Mouse (Mus musculus): ENCODE results near the gene Ralgds. TPM values are rescaled to one million over a fixed set of nuclear protein-coding genes. Genes with fewer than 3 reads are reported as not detected.

Ralgds gene
- total RNA-seq, 2 experiments from 2014 or later: 68.2 to 79.3 TPM

DNA sequence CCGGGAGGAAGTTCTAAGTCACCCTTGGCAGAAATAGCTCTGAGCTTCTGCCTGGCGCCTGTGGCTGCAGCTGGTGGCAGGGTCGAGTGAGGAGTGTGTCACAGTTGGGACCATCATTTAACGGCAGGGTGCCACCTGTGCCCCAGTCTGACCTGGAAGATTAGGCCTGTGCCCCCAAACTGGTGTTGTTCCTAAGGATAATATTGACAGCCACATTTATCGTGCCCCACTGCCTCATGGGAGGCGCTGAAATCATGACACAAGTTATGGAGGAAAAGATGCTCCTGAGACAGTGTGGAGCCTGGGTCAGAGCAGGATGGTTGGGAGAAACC is 86.6 kb downstream of the Ralgds start:
- DNase-seq (ENCODE audit: low spot score in 2 of 2): no peak

GRCm38 (mm10) chr2:28601720-28602590 is 89.0 kb downstream of the Ralgds start:
- no peak for DNase-seq (ENCODE audit: low spot score in 2 of 2)

Other genes with a start within 250 kb of the Ralgds start
- gene Ppp1r26, start 66.3 kb upstream of the Ralgds start, total RNA-seq (2021): 1 to 10 TPM; 5.7 to 7.9 TPM
- gene 1700007K13Rik, start 46.8 kb upstream of the Ralgds start, total RNA-seq (2021): under 1 TPM in 1 of 2 experiments, not detected in 1; 0.44 TPM
- 10 to 100 TPM; 35.6 to 39.2 TPM for gene Mrps2, start 45.1 kb upstream of the Ralgds start, total RNA-seq (2021)
- 1 to 10 TPM; 3.0 to 5.1 TPM for gene Gbgt1, start 16.2 kb upstream of the Ralgds start, total RNA-seq (2021)
- 1 to 10 TPM; 1.7 to 2.7 TPM for gene Gm10134, start 7.0 kb upstream of the Ralgds start, total RNA-seq (2021)
- not detected for gene Cel, start 50.3 kb downstream of the Ralgds start, total RNA-seq (2021)
- 10 to 100 TPM; 14.8 TPM for gene Gtf3c5, start 70.6 kb downstream of the Ralgds start, total RNA-seq (2021)
- gene Gfi1b, start 108.9 kb downstream of the Ralgds start, total RNA-seq (2021): under 1 TPM in 1 of 2 experiments, not detected in 1; 0.60 TPM
- 10 to 100 TPM; 21.9 to 22.3 TPM for gene Tsc1, start 128.1 kb downstream of the Ralgds start, total RNA-seq (2021)
- gene Spaca9, start 186.6 kb downstream of the Ralgds start, total RNA-seq (2021): under 1 TPM in 1 of 2 experiments, not detected in 1; 0.88 TPM
- gene Ak8, start 187.0 kb downstream of the Ralgds start, total RNA-seq (2021): under 1 TPM in 1 of 2 experiments, not detected in 1; 0.23 TPM